Mouse (Mus musculus): ENCODE measurements around the gene Gm13306. TPM values are rescaled to one million over a fixed set of nuclear protein-coding genes. Genes with fewer than 3 reads are reported as not detected.
"Not testable (repeated sequence)": the region's sequence is repeated elsewhere in the genome, so short reads cannot be mapped to it uniquely, and the experiment has no call there.

Gene Gm13306
- not detected in 2 replicates for total RNA-seq (2012; rRNA removed)

DNA sequence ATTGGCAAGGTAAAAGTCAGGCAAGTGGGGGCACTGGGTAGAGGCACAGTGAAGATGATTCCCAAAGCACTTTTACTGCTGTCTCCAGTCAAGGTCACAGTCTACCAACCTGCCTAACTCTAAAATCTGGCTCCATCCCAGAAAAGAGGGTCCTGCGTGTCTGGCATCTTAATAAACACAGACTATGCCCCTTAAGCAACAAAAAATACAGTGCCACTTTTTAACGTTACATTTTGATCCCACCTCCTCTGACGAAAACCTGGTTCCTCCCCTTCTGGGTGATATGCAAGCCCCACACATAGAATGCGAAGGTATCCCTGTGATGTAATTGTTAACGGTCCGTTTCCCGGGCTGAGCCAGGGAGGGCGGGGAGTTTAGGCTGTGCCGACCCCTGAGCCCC lies at the start of gene Gm13306:
TSS of gene Gm13306 (plus strand) at position 301 of the 400 bp plus-strand sequence.
- H3K36me3 ChIP-seq (ENCODE audit: control insufficient read depth, insufficient read depth, low read length, poor library complexity, severe bottlenecking); H3K27ac ChIP-seq (ENCODE audit: insufficient read depth, low read depth, low read length, poor library complexity, severe bottlenecking); in situ Hi-C loops (cut with MboI; ENCODE audit: low sequenced_read_pairs in 2 of 2, unreplicated experiment in 2 of 2); H3K4me1 ChIP-seq (ENCODE audit: control insufficient read depth in 2 of 2, insufficient read depth in 2 of 2, low read length in 2 of 2, poor library complexity in 1 of 2); H3K4me3 ChIP-seq (ENCODE audit: insufficient read depth in 1 of 2, low read depth in 1 of 2, low read length in 2 of 2, poor library complexity in 1 of 2, severe bottlenecking in 1 of 2); H3K9ac ChIP-seq (ENCODE audit: insufficient read depth, low read depth, low read length, poor library complexity, severe bottlenecking); DNase-seq (ENCODE audit: low read depth, low spot score); H3K9me3 ChIP-seq (ENCODE audit: control insufficient read depth, insufficient read depth, low read depth, low read length): not testable (repeated sequence)

- H3K27ac ChIP-seq (ENCODE audit: insufficient read depth, low read depth, low read length, poor library complexity, severe bottlenecking); H3K36me3 ChIP-seq (ENCODE audit: control insufficient read depth, insufficient read depth, low read length, poor library complexity, severe bottlenecking); in situ Hi-C loops (cut with MboI; ENCODE audit: low sequenced_read_pairs in 2 of 2, unreplicated experiment in 2 of 2); DNase-seq (ENCODE audit: low read depth, low spot score); H3K9ac ChIP-seq (ENCODE audit: insufficient read depth, low read depth, low read length, poor library complexity, severe bottlenecking); H3K9me3 ChIP-seq (ENCODE audit: control insufficient read depth, insufficient read depth, low read depth, low read length); H3K4me1 ChIP-seq (ENCODE audit: control insufficient read depth in 2 of 2, insufficient read depth in 2 of 2, low read length in 2 of 2, poor library complexity in 1 of 2); H3K4me3 ChIP-seq (ENCODE audit: insufficient read depth in 1 of 2, low read depth in 1 of 2, low read length in 2 of 2, poor library complexity in 1 of 2, severe bottlenecking in 1 of 2): not testable (repeated sequence)
Observed at GRCm38 (mm10) chr4:42114517-42114916, 38.7 kb upstream of the Gm13306 start, which contains the start of gene Gm13304. Gene Gm13304, plus strand, starts transcription at chr4:42114817.

DNA sequence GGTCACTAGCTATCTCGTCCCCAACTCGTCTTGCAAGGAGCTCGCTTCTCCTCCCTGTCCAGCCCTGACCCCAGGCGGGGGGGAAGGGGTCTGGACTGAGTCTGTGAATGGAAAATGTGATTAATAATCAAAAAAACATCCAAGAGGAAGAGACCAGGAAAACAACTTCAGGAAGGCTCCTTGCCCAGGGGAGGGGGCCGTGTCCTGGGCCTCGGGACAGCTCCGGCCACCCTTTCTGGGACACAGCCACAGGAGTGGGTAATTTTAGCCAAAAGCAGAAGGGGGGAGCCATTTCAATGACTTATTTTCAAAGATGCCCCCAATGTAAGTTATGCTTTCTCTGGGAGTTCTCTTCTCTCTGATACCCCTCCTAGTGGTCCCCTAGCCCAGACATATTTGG lies 15.3 kb downstream of the Gm13306 start, which contains the start of gene Gm13305:
TSS of gene Gm13305 (minus strand) at position 101 of the 400 bp plus-strand sequence.
- H3K4me3 ChIP-seq (ENCODE audit: insufficient read depth in 1 of 2, low read depth in 1 of 2, low read length in 2 of 2, poor library complexity in 1 of 2, severe bottlenecking in 1 of 2); H3K36me3 ChIP-seq (ENCODE audit: control insufficient read depth, insufficient read depth, low read length, poor library complexity, severe bottlenecking); in situ Hi-C loops (cut with MboI; ENCODE audit: low sequenced_read_pairs in 2 of 2, unreplicated experiment in 2 of 2): not testable (repeated sequence)

DNA sequence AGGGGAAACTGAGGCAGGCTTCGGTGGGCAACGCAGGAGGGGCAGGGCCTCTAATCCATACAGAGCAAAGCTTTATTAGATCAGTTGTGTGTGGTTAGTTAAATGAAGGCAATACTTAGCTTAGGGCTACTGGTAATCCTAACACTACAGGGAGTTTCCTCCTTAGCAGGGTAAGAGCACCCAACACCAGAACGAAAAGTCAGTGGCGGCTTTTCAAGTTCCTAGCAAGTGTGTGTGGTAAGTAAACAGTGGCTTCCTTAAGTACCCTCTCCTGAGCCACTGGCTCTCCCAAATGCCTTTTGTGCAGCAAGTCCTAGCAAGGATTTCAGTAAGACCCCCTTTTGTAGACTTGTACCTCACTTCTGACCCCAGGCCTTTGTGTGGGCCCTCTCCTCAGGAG lies 25.0 kb downstream of the Gm13306 start:
- H3K4me3 ChIP-seq (ENCODE audit: insufficient read depth in 1 of 2, low read depth in 1 of 2, low read length in 2 of 2, poor library complexity in 1 of 2, severe bottlenecking in 1 of 2); DNase-seq (ENCODE audit: low read depth, low spot score); H3K9ac ChIP-seq (ENCODE audit: insufficient read depth, low read depth, low read length, poor library complexity, severe bottlenecking); H3K9me3 ChIP-seq (ENCODE audit: control insufficient read depth, insufficient read depth, low read depth, low read length); in situ Hi-C loops (cut with MboI; ENCODE audit: low sequenced_read_pairs in 2 of 2, unreplicated experiment in 2 of 2); H3K36me3 ChIP-seq (ENCODE audit: control insufficient read depth, insufficient read depth, low read length, poor library complexity, severe bottlenecking); H3K4me1 ChIP-seq (ENCODE audit: control insufficient read depth in 2 of 2, insufficient read depth in 2 of 2, low read length in 2 of 2, poor library complexity in 1 of 2); H3K27ac ChIP-seq (ENCODE audit: insufficient read depth, low read depth, low read length, poor library complexity, severe bottlenecking): not testable (repeated sequence)

More for the DNA sequence above, 15.3 kb downstream of the Gm13306 start, which contains the start of gene Gm13305:
- DNase-seq (ENCODE audit: low read depth, low spot score); H3K9ac ChIP-seq (ENCODE audit: insufficient read depth, low read depth, low read length, poor library complexity, severe bottlenecking); H3K27ac ChIP-seq (ENCODE audit: insufficient read depth, low read depth, low read length, poor library complexity, severe bottlenecking); H3K4me1 ChIP-seq (ENCODE audit: control insufficient read depth in 2 of 2, insufficient read depth in 2 of 2, low read length in 2 of 2, poor library complexity in 1 of 2); H3K9me3 ChIP-seq (ENCODE audit: control insufficient read depth, insufficient read depth, low read depth, low read length): not testable (repeated sequence)

GRCm38 (mm10) chr4:42183234-42184197 lies 30.3 kb downstream of the Gm13306 start:
- H3K9me3 ChIP-seq (ENCODE audit: control insufficient read depth, insufficient read depth, low read depth, low read length); H3K9ac ChIP-seq (ENCODE audit: insufficient read depth, low read depth, low read length, poor library complexity, severe bottlenecking); H3K36me3 ChIP-seq (ENCODE audit: control insufficient read depth, insufficient read depth, low read length, poor library complexity, severe bottlenecking); H3K4me3 ChIP-seq (ENCODE audit: insufficient read depth in 1 of 2, low read depth in 1 of 2, low read length in 2 of 2, poor library complexity in 1 of 2, severe bottlenecking in 1 of 2); H3K4me1 ChIP-seq (ENCODE audit: control insufficient read depth in 2 of 2, insufficient read depth in 2 of 2, low read length in 2 of 2, poor library complexity in 1 of 2); DNase-seq (ENCODE audit: low read depth, low spot score); in situ Hi-C loops (cut with MboI; ENCODE audit: low sequenced_read_pairs in 2 of 2, unreplicated experiment in 2 of 2); H3K27ac ChIP-seq (ENCODE audit: insufficient read depth, low read depth, low read length, poor library complexity, severe bottlenecking): not testable (repeated sequence)

DNA sequence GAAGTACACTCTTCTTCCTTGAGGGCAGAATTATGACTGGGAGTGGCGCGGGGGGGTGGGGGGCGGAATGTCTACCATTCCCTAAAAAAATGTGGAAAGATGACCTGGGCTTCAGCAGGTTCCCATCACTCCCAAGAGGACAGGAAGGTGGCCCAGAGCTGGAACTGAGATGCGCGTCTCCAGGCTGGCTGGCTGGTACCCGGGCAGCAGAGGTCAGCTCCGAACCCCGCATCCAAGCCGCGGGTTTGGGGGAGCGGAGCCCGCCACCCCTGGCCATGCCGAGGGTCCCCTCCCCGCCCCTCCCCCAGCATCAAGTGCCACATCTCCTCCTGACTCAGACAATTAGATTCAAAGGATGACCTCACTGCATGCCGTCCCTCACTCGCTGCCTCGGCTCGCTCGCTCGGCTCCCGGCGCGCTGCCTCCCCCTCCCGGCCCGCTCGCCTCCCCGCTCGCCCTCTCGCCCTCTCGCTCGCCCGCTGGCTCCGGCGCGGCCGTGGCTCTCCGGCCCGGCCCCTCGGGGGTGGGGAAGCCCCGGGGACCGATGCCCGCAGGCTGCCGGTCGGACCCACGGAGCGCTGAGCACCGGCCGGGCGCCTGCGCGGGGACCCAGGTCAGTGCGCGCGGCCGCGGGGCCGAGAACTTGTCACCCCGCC lies 31.2 kb downstream of the Gm13306 start:
- DNase-seq (ENCODE audit: low read depth, low spot score); H3K9ac ChIP-seq (ENCODE audit: insufficient read depth, low read depth, low read length, poor library complexity, severe bottlenecking); in situ Hi-C loops (cut with MboI; ENCODE audit: low sequenced_read_pairs in 2 of 2, unreplicated experiment in 2 of 2); H3K4me3 ChIP-seq (ENCODE audit: insufficient read depth in 1 of 2, low read depth in 1 of 2, low read length in 2 of 2, poor library complexity in 1 of 2, severe bottlenecking in 1 of 2); H3K4me1 ChIP-seq (ENCODE audit: control insufficient read depth in 2 of 2, insufficient read depth in 2 of 2, low read length in 2 of 2, poor library complexity in 1 of 2); H3K27ac ChIP-seq (ENCODE audit: insufficient read depth, low read depth, low read length, poor library complexity, severe bottlenecking); H3K36me3 ChIP-seq (ENCODE audit: control insufficient read depth, insufficient read depth, low read length, poor library complexity, severe bottlenecking); H3K9me3 ChIP-seq (ENCODE audit: control insufficient read depth, insufficient read depth, low read depth, low read length): not testable (repeated sequence)

DNA sequence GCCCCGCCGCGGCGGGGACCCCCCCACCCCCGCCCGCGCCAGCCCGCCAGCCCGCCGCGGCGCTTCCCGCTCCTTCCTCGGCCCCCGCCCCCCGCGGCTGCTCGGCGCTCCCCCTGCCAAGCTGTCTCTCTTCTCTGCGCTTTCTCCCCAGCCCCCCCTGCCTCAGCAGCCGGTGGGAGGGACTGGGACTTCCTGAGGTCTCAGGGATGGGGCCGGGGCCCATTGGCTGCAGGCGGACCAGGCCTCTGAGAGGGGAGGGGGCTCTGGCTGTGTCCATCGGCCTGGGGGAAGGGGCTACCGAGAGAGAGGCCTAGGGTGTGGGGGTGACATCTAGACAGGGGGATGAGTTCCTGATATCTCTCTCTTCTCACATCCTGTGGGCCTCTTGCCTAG lies 31.7 kb downstream of the Gm13306 start:
- H3K4me1 ChIP-seq (ENCODE audit: control insufficient read depth in 2 of 2, insufficient read depth in 2 of 2, low read length in 2 of 2, poor library complexity in 1 of 2); H3K9ac ChIP-seq (ENCODE audit: insufficient read depth, low read depth, low read length, poor library complexity, severe bottlenecking); H3K9me3 ChIP-seq (ENCODE audit: control insufficient read depth, insufficient read depth, low read depth, low read length); H3K27ac ChIP-seq (ENCODE audit: insufficient read depth, low read depth, low read length, poor library complexity, severe bottlenecking); DNase-seq (ENCODE audit: low read depth, low spot score); H3K4me3 ChIP-seq (ENCODE audit: insufficient read depth in 1 of 2, low read depth in 1 of 2, low read length in 2 of 2, poor library complexity in 1 of 2, severe bottlenecking in 1 of 2); H3K36me3 ChIP-seq (ENCODE audit: control insufficient read depth, insufficient read depth, low read length, poor library complexity, severe bottlenecking); in situ Hi-C loops (cut with MboI; ENCODE audit: low sequenced_read_pairs in 2 of 2, unreplicated experiment in 2 of 2): not testable (repeated sequence)
